Mouse (Mus musculus) heart, embryonic 13.5 days (tissue): ENCODE measurements at regions not wholly inside any gene's neighbourhood (a gene's known extent, or its start where the extent isn't known, plus 50 kb on each side); places are given as distances from the start of the nearest gene placed in this dataset.

ENCODE experiments used
- ATAC-seq: fragments of 200-750 bp; cut with Nextera tagmentation; 2 replicates; pipeline ENCODE4 v1.8.0; 2017; ENCODE audit warnings: moderate TSS enrichment; ENCODE audit not compliant: insufficient number of reproducible peaks, low FRiP score, low TSS enrichment; ENCODE audit errors: extremely low read depth
- H3K27ac ChIP-seq: fragments of 300-500 bp; sonication (generic); replicated peaks from 2 replicates; pipeline ENCODE4 v1.5.1; 2015; ENCODE audit warnings: moderate library complexity, mild to moderate bottlenecking, inconsistent platforms
- H3K27me3 ChIP-seq: fragments of 300-500 bp; sonication (generic); replicated peaks from 2 replicates; pipeline ENCODE4 v1.6.1; 2015; ENCODE audit warnings: mild to moderate bottlenecking, inconsistent platforms
- H3K36me3 ChIP-seq: fragments of 300-500 bp; sonication (generic); 2 replicates; pipeline ENCODE4 v1.6.1; 2015; ENCODE audit warnings: mild to moderate bottlenecking, inconsistent platforms
- H3K4me1 ChIP-seq: fragments of 300-500 bp; sonication (generic); 2 replicates; pipeline ENCODE4 v1.6.1; 2015; ENCODE audit warnings: inconsistent platforms
- H3K4me2 ChIP-seq: fragments of 300-500 bp; sonication (generic); 2 replicates; pipeline ENCODE4 v1.6.1; 2015; ENCODE audit warnings: inconsistent platforms, mild to moderate bottlenecking, moderate library complexity
- H3K4me3 ChIP-seq: fragments of 300-500 bp; sonication (generic); 2 replicates; pipeline ENCODE4 v1.5.1; 2015; ENCODE audit warnings: moderate library complexity, mild to moderate bottlenecking, inconsistent platforms
- H3K9ac ChIP-seq: fragments of 300-500 bp; sonication (generic); 2 replicates; pipeline ENCODE4 v1.6.1; 2015; ENCODE audit warnings: inconsistent platforms, mild to moderate bottlenecking, moderate library complexity
- H3K9me3 ChIP-seq: fragments of 300-500 bp; sonication (generic); 2 replicates; pipeline ENCODE4 v1.6.1; 2016; ENCODE audit warnings: inconsistent platforms
- WGBS: fragments of 180-500 bp; shearing (Covaris S2); methylation state at CpG from one replicate; pipeline ENCODE4 v1.1.7; 2015; ENCODE audit warnings: mixed read lengths; 5-methylcytosine and 5-hydroxymethylcytosine counted together

DNA sequence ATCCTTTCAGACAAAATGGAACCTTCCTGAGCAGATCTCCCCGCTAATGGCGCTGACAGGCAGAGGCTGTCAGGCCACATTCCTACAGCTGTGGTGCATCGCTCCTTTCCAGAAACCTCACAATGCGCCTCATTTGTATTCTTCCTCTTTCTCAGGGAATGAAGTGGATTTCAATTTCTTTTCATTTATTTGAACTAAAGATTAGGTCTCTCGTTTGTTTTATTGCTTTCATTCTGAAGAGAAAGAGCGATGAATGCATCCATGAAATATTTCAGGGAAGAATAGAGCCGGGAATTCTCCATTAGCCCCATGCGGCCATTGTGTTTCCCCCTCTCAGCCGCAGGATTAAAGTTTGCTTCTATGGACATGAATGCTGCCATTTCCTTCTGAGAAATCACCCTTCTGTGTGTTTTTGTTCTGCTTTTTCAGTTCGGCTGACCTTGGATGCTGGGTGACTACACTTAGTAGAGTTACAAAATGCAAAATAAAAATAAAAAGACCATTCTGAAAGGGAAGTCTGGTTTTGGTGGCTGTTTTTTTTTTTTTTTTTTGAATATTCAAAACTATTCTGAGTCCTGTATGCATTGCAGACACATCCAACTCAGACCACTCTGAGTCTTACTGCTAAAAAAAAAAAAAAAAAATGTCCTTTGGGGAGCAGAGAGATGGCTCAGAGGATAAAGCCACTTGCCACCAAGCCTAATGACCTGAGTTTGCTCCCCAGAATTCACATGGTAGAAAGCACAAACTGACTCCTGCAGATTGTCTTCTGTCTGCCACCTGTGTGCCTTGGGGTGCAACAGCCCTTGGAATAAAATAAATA is 213.7 kb downstream of the Irs2 start:
- H3K4me3 ChIP-seq = no peak overlapping the region
- H3K4me2 ChIP-seq = no peak overlapping the region
- H3K9ac ChIP-seq = no peak overlapping the region
- H3K27me3 ChIP-seq = no peaks in the 10 kb centered on the region
- H3K36me3 ChIP-seq = no peaks in the 10 kb centered on the region
- no peaks in the 10 kb centered on the region for H3K9me3 ChIP-seq
- H3K27ac ChIP-seq = no peak overlapping the region
- WGBS = 70% methylated on average over 10 of the region's 10 CpGs
- H3K4me1 ChIP-seq = peaks cover 3% of the 10 kb centered on the region; the same call in 1 of the 2 replicates
- ATAC-seq = no peak

DNA sequence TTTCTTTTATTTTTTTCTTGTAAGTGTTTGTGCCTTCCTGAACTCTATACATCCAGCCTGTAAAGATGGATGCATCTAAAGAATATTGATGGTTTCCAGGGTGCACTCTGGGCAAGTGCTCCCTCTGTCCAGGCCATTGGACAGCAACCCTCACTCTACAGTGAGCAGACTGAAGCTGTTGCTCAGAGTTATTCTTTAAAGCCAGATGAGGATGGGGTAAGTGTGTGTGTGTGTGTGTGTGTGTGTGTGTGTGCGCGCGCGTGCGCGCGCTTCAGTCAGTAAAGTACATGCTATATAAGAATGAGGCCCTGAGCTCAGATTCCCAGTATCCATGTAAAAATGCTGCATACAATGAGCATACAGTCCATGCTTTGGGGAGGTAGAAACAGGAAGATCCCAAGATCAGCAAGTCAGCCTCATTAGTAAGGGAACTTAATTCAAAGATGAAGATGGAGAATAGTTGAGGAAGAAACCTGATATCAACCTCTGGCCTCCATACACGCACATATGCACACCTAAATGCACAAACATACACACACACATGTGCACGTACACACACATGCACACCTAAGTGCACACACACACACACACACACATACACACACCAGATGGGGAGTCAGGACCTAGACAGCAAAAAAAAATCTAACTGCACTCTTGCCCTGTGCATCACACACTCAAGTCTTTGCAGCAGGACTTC is 214.4 kb downstream of the Irs2 start:
- H3K27me3 ChIP-seq = no peaks in the 10 kb centered on the region
- ATAC-seq = no peak
- peaks cover 3% of the 10 kb centered on the region; the same call in 1 of the 2 replicates for H3K4me1 ChIP-seq
- no peaks in the 10 kb centered on the region for H3K9me3 ChIP-seq
- H3K4me3 ChIP-seq = no peak overlapping the region
- no peaks in the 10 kb centered on the region for H3K36me3 ChIP-seq
- H3K27ac ChIP-seq = no peak overlapping the region
- no peak overlapping the region for H3K9ac ChIP-seq
- H3K4me2 ChIP-seq = no peak overlapping the region
- WGBS = 93% methylated on average over 9 of the region's 9 CpGs

DNA sequence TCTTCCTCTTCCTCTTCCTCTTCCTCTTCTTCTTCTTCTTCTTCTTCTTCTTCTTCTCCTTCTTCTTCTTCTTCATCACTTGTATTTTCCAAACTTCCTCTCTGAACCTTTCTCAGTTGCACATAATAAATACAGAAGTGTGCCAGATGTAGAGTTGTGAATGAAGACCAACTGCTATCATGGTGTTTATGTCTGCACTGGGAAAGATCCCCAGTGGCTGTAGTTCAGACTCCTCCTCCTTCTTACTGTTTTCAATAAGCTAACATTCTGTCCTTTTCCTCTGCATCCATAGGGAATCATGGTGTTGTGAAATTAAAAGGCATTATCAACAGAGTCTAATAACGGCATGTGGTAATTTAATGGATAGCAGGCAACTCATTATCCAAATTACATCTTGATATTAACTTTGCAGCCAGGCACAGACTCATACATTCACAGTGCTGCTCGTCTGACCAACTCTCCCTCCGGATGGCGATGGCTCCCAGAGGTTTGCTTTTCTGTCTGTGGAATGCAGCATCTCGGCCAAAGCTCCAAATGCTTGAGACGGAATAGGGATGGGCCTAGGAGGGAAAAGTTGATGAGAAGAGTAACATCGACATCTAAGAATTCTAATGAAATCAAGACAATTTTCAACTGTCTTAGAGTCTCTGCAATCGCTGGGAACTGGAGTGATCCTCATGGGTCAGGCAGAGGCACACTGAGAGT is 219.6 kb downstream of the Irs2 start:
- Histone ChIP-seq H3K4me1 (no peaks in the 10 kb centered on the region), H3K27ac (no peak overlapping the region), H3K9ac (no peak overlapping the region), H3K4me3 (no peak overlapping the region), H3K9me3 (no peaks in the 10 kb centered on the region), H3K36me3 (no peaks in the 10 kb centered on the region), H3K27me3 (no peaks in the 10 kb centered on the region), H3K4me2 (no peak overlapping the region)
- 69% methylated on average over 8 of the region's 8 CpGs for whole genome bisulfite sequencing
- no peak for ATAC-seq

DNA sequence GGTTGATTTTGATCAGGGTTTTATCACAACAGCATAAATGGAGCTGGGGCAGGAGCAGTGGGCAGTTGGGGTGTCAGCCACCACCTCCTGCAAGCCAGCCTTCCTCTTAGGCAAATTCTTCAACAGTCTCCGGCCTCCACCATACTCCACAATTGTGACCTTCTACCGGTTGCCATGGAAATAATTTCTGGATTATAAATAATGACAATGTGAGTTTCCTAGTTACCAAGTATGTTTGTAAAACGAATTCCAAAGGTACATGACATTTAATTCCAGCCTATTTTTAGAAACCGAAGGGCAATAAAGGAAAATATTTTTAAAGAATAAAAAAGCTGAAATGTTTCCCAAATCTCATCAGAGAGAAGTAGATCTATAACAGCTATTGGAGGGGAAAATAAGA is 222.5 kb downstream of the Irs2 start:
- no peak for ATAC-seq
- no peak overlapping the region for H3K4me2 ChIP-seq
- WGBS = 71% methylated on average over 4 of the region's 4 CpGs
- no peaks in the 10 kb centered on the region for H3K9me3 ChIP-seq
- no peak overlapping the region for H3K4me3 ChIP-seq
- no peak overlapping the region for H3K27ac ChIP-seq
- no peaks in the 10 kb centered on the region for H3K4me1 ChIP-seq
- no peaks in the 10 kb centered on the region for H3K36me3 ChIP-seq
- H3K9ac ChIP-seq = no peak overlapping the region
- no peaks in the 10 kb centered on the region for H3K27me3 ChIP-seq

DNA sequence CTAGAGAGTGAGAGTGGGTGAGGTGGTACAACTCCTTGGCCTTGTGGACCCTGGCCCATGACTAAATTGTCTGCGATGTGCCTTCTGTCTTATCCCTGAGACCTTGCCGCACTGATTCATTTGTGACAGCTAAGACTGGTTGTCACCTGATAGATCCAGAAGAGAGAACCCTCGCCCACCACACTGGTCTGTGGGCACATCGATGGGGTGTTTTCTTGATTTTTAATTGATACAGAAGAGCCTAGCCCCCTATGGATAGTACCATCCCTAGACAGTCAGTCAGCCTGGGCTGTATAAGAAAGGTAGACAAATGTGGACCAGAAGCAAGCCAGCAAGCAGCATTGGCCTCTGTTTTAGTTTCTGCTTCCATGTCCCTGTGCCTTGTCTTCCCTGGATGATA is 222.9 kb downstream of the Irs2 start:
- Histone ChIP-seq H3K4me1 (no peaks in the 10 kb centered on the region), H3K27me3 (no peaks in the 10 kb centered on the region), H3K9ac (no peak overlapping the region), H3K36me3 (no peaks in the 10 kb centered on the region), H3K9me3 (no peaks in the 10 kb centered on the region), H3K4me2 (no peak overlapping the region), H3K27ac (no peak overlapping the region), H3K4me3 (no peak overlapping the region)
- WGBS = 82% methylated on average over 4 of the region's 4 CpGs
- ATAC-seq = no peak

DNA sequence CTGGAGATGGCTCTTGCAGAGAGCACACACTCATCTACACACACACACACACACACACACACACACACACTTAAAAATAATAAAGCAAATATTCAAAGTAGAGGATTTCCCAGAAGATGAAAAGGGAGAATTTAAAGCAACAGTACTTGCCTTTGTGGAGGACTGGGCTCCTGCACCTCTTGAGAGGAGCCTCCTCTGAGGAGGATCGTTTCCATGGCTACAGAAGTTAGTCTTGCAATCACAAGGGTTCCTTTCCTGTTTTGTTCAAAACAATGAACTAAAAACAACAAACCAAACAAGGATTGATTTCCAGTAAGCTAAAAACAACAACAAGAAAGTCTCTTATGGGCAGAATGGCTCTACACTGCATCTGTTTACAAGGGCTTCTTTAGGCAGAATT is 223.8 kb downstream of the Irs2 start:
- Histone ChIP-seq H3K4me1 (no peaks in the 10 kb centered on the region), H3K27me3 (no peaks in the 10 kb centered on the region), H3K9ac (no peak overlapping the region), H3K27ac (no peak overlapping the region), H3K36me3 (no peaks in the 10 kb centered on the region), H3K9me3 (no peaks in the 10 kb centered on the region), H3K4me2 (no peak overlapping the region), H3K4me3 (no peak overlapping the region)
- 43% methylated on average over 1 of the region's 1 CpGs for WGBS
- ATAC-seq = no peak

DNA sequence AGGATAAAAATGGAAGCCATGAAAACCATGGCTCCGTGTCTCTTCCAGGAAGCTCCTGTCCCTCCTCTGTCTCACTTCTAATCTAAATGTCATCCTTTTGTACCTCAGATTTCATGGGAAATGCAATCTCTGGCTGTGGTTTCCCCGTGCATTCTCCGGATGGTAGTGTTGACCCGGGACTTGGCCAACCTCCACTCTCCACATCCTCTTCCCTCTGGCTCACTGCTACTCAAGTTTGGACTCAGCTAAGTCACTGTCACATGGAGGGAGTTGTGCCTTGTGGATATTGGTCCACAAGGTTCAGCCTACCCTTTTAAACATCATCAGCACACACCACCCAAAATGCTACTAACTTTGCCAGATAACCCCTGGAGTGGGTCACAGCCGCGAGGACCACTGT is 226.4 kb downstream of the Irs2 start:
- Histone ChIP-seq H3K4me3 (no peak overlapping the region), H3K4me1 (no peaks in the 10 kb centered on the region), H3K27me3 (no peaks in the 10 kb centered on the region), H3K9me3 (peaks cover 4% of the 10 kb centered on the region; the same call in 1 of the 2 replicates), H3K36me3 (no peaks in the 10 kb centered on the region), H3K27ac (no peak overlapping the region), H3K4me2 (no peak overlapping the region), H3K9ac (no peak overlapping the region)
- no peak for ATAC-seq
- 83% methylated on average over 6 of the region's 6 CpGs for WGBS

DNA sequence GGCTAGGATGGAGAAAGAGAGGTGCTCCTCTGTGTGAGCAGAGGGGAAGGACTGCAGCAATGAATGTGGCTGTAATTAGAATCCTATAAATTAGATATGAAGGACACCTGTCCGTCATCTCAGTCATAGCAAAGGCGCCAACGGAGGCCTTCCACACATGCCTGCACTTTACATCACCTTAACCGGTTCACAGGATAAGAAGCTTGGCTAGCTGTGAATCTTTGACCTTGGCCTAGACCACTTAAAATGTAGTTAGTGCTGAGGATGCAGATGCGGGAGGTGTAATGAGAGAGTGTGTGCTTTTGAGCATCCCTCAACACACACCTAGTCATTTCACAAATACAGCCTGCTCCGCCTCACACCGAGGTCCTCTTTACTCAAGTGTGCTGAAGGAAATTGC is 228.6 kb downstream of the Irs2 start:
- no peak overlapping the region for H3K4me3 ChIP-seq
- ATAC-seq = no peak
- H3K27ac ChIP-seq = no peak overlapping the region
- H3K27me3 ChIP-seq = no peaks in the 10 kb centered on the region
- no peak overlapping the region for H3K4me2 ChIP-seq
- 74% methylated on average over 7 of the region's 7 CpGs for WGBS
- H3K9me3 ChIP-seq = peaks cover 6% of the 10 kb centered on the region; the same call in 1 of the 2 replicates
- H3K36me3 ChIP-seq = no peaks in the 10 kb centered on the region
- no peaks in the 10 kb centered on the region for H3K4me1 ChIP-seq
- H3K9ac ChIP-seq = no peak overlapping the region

DNA sequence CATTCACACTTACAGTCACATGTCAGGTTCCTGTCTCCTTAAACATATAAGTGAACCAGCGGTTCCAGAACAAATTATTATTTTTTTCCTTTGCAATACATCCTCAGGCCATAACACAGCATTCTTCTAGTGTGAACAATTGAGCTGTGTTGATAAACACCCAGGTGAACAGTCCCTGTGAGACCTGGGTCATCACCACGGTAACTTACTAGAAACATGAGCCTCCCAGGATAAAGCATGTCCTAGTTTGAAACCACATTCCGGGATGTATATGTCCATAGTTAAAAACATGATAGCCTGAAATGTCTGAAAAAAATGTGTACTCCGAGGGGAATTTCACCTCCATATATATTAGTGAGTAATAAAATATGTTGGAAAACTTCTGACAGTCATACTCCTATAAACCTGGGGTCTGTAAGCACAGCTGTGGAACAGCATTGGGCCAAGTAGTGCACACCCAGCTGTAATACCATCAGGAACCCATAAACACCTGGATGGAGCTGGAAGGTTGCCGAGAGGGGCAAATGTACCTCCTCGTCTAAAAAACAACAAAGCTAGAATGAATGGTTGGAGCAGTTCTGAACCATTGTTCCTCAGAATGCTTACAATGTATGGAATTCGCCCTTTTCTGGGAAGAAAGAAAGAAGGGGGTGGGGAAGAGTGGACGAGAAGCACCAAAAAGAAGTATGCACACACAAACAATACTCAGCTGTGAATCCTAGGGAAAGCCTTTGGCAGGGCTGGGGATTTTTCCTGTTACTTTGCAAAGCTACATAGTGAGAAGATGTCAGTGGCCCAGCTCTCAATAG is 232.9 kb downstream of the Irs2 start:
- Histone ChIP-seq H3K27me3 (no peaks in the 10 kb centered on the region), H3K4me1 (no peaks in the 10 kb centered on the region), H3K27ac (no peak overlapping the region), H3K9me3 (peaks cover 6% of the 10 kb centered on the region; the same call in 1 of the 2 replicates), H3K4me3 (no peak overlapping the region), H3K36me3 (no peaks in the 10 kb centered on the region), H3K4me2 (no peak overlapping the region), H3K9ac (no peak overlapping the region)
- ATAC-seq = no peak
- 72% methylated on average over 8 of the region's 8 CpGs for WGBS

DNA sequence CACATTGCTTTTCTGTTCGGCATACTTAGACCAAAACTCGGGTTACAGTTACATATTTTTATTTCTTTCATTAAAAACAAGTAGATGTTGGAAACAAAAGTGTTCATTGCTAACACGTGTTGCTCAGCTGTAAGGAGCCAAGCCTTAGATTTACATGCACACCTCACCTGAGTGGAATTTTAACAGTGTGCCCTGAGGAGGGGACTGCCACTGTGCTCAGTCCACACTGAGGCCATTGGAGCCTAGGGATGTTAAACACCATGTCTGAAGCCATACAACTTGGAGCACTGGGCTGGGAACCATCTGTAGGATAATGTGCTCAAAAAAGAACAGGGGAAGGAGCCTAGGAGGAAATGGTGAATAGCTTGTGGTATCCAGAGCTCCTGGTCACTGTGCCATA is 233.5 kb downstream of the Irs2 start:
- H3K4me2 ChIP-seq = no peak overlapping the region
- no peaks in the 10 kb centered on the region for H3K36me3 ChIP-seq
- H3K9me3 ChIP-seq = peaks cover 6% of the 10 kb centered on the region; the same call in 1 of the 2 replicates
- H3K27ac ChIP-seq = no peak overlapping the region
- 84% methylated on average over 3 of the region's 3 CpGs for WGBS
- H3K4me3 ChIP-seq = no peak overlapping the region
- no peaks in the 10 kb centered on the region for H3K4me1 ChIP-seq
- no peaks in the 10 kb centered on the region for H3K27me3 ChIP-seq
- H3K9ac ChIP-seq = no peak overlapping the region
- ATAC-seq = no peak

DNA sequence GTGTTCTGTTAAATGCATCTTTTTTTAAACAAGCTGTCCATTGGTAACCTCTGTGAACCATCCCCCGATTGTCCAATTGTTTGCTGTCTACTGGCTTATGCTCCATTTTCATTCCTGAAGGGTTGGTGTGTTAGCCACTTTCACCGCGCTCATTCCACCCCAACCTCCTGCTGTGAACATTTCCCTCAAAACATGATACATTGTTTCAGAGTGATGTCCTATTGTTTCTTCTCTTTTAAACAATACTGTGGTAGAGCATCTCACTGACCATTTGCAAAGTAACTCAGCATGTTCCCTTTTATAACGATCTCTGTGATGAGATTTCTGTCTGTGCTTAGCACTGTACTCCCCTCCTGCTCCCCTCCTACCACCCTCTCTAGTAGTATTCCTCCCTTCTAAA is 240.1 kb downstream of the Irs2 start:
- no peak overlapping the region for H3K27ac ChIP-seq
- no peaks in the 10 kb centered on the region for H3K4me1 ChIP-seq
- no peaks in the 10 kb centered on the region for H3K27me3 ChIP-seq
- 69% methylated on average over 4 of the region's 4 CpGs for WGBS
- ATAC-seq = no peak
- no peaks in the 10 kb centered on the region for H3K9me3 ChIP-seq
- H3K36me3 ChIP-seq = no peaks in the 10 kb centered on the region
- no peak overlapping the region for H3K9ac ChIP-seq
- H3K4me2 ChIP-seq = no peak overlapping the region
- H3K4me3 ChIP-seq = no peak overlapping the region
